Mouse (Mus musculus): ENCODE measurements around the gene Speer4f2.

DNA sequence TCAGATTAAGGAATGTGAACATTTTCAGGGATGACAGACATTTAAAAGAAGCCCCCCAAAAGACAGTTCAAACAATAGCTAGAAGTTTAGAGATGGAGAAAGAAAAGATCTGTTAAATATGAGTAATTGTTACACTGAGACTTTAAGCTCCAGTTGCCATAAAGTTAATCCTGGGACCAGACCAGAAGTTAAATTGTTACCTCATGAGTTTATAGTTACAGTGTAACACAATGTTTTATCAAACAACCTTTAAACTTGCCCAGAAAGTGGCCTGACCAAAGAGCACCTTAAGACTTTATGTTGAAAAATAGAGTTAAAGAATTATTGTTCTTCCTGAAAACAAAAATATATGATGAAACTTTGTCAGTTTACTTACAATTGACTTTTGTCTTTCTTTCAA is 46.9 kb downstream of the Speer4f2 start:
- TF ChIP-seq CTCF (IDR thresholded peaks at IDR 0.05; ENCODE audit: low read depth, low read length) (no peak), POLR2A (IDR thresholded peaks at IDR 0.05; ENCODE audit: extremely low read depth, insufficient read depth, low read length) (no peak)
